Mouse (Mus musculus): ENCODE results near the gene Bmpr2. TPM values are rescaled to one million over a fixed set of nuclear protein-coding genes. Genes with fewer than 3 reads are reported as not detected.

Gene Bmpr2
- polyA plus RNA-seq, 1 experiment from 2014 or later = 0.88 TPM

- no peak overlapping the region for H3K4me2 ChIP-seq
- peaks cover 11% of the 10 kb centered on the region for H3K4me1 ChIP-seq (replicated peaks)
- H3K27ac ChIP-seq (replicated peaks) = no peak overlapping the region
- no peaks in the 10 kb centered on the region for H3K36me3 ChIP-seq (replicated peaks)
- no peak overlapping the region for H3K9ac ChIP-seq
- H3K4me3 ChIP-seq (replicated peaks) = no peak overlapping the region
- no peak for ATAC-seq (ENCODE audit: insufficient read depth)
- H3K9me3 ChIP-seq (replicated peaks) = no peaks in the 10 kb centered on the region
- peaks cover 6% of the 10 kb centered on the region for H3K27me3 ChIP-seq
- WGBS (ENCODE audit: insufficient replicate concordance) = 45% methylated on average over 1 of the region's 1 CpGs
Measured at GRCm38 (mm10) chr1:59758325-59758724, 4.9 kb upstream of the Bmpr2 start.

DNA sequence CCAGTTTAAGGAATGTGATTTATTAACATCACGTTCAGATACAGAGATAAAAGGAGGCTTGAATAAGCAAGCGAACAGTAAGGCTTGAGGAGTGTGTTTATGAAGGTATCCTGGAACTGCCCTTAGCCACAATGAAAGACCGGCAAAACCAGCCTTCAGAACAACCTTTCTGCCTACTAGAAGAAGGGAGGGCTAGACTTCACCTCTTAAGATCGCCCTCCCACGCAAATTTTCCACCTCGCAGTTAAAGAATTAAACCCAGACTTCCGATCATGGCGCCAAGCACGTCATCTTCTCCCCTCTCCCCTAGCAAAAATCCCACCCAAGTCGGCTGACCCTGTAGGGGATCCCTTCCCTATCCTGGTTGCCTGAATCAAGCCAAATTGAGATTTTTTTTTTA lies 992 bp upstream of the Bmpr2 start:
- H3K27ac ChIP-seq (replicated peaks) = no peak overlapping the region
- no peaks in the 10 kb centered on the region for H3K9me3 ChIP-seq (replicated peaks)
- H3K9ac ChIP-seq = peak overlapping the region; percentile 79
- WGBS (ENCODE audit: insufficient replicate concordance) = 16% methylated on average over 10 of the region's 10 CpGs
- peak overlapping the region; percentile 99 for H3K4me2 ChIP-seq
- no peaks in the 10 kb centered on the region for H3K36me3 ChIP-seq (replicated peaks)
- H3K4me3 ChIP-seq (replicated peaks) = peak overlapping the region; percentile 73
- ATAC-seq (ENCODE audit: insufficient read depth) = no peak
- peaks cover 13% of the 10 kb centered on the region for H3K27me3 ChIP-seq
- H3K4me1 ChIP-seq (replicated peaks) = peaks cover 23% of the 10 kb centered on the region

DNA sequence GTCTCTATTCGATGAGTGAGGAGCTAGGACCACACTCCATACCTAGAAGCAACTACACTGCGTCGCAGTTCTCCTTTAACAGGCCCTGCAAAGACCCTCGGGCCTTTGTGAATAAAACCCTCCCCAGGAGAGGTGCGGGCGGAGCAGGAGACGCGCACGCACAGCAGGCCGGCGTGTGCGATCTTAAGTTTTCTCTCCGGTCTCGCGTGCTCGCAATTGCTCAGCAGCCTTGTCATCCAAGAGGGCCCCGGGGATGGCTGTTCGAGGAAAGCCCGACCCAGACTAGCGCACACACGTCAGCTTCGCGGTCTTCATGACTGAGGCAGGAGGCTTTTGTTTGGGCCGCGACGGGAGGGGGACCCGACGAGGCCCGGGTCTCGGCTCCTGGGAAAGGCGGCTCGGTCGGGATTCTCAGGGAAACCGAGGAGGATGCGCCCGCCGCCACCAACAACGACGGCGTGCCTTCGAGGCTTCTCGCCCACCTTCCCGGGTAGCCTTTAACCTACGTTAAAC lies 493 bp upstream of the Bmpr2 start:
- peak overlapping the region; percentile 99 for H3K4me2 ChIP-seq
- under 1% methylated on average over 44 of the region's 44 CpGs for WGBS (ENCODE audit: insufficient replicate concordance)
- H3K36me3 ChIP-seq (replicated peaks) = no peaks in the 10 kb centered on the region
- H3K4me3 ChIP-seq (replicated peaks) = peak overlapping the region; percentile 73
- H3K4me1 ChIP-seq (replicated peaks) = peaks cover 23% of the 10 kb centered on the region
- H3K9me3 ChIP-seq (replicated peaks) = no peaks in the 10 kb centered on the region
- H3K9ac ChIP-seq = peak overlapping the region; percentile 79
- peak; percentile 47 for ATAC-seq (ENCODE audit: insufficient read depth)
- peaks cover 13% of the 10 kb centered on the region for H3K27me3 ChIP-seq
- H3K27ac ChIP-seq (replicated peaks) = peak overlapping the region; percentile 68

GRCm38 (mm10) chr1:59763781-59764251 lies 616 bp downstream of the Bmpr2 start:
- peak; percentile 54 for ATAC-seq (ENCODE audit: insufficient read depth)
- Histone ChIP-seq H3K4me1 (replicated peaks) (peaks cover 23% of the 10 kb centered on the region), H3K4me2 (peak overlapping the region; percentile 99), H3K4me3 (replicated peaks) (peak overlapping the region; percentile 73), H3K9me3 (replicated peaks) (no peaks in the 10 kb centered on the region), H3K9ac (peak overlapping the region; percentile 79), H3K27ac (replicated peaks) (peak overlapping the region; percentile 85), H3K36me3 (replicated peaks) (no peaks in the 10 kb centered on the region), H3K27me3 (peaks cover 13% of the 10 kb centered on the region)
- 1% methylated on average over 44 of the region's 55 CpGs for WGBS (ENCODE audit: insufficient replicate concordance)

DNA sequence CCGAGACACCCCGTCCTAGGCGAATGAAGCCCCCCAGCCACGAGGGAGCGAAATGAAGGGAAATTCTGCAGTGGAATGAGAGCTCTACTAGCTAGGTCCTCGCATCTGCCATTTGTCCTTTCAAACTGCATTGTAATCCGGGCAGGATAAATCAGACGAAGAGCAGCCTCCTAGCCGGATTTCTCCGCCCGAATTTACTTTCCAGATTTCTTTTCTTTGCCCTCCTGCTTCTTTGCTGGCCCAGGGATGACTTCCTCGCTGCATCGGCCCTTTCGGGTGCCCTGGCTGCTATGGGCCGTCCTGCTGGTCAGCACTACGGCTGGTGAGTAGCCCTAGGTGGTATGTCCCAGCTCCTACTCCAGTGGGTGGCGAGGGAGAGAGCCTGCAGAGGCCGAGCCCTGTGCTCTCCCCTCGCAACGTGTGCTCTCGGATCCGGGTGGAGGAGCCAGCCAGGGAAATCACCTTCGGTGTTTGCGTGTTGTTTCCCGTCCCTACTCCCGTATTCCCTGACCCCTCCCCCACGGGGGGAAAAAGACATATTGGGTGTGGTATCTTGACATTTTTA lies 1.3 kb downstream of the Bmpr2 start:
- H3K9me3 ChIP-seq (replicated peaks) = no peaks in the 10 kb centered on the region
- H3K4me3 ChIP-seq (replicated peaks) = peak overlapping the region; percentile 73
- H3K27ac ChIP-seq (replicated peaks) = peak overlapping the region; percentile 85
- ATAC-seq (ENCODE audit: insufficient read depth) = no peak
- 0% methylated on average over 27 of the region's 27 CpGs for WGBS (ENCODE audit: insufficient replicate concordance)
- peaks cover 23% of the 10 kb centered on the region for H3K4me1 ChIP-seq (replicated peaks)
- H3K4me2 ChIP-seq = peak overlapping the region; percentile 99
- H3K36me3 ChIP-seq (replicated peaks) = no peaks in the 10 kb centered on the region
- H3K27me3 ChIP-seq = peaks cover 13% of the 10 kb centered on the region
- H3K9ac ChIP-seq = peak overlapping the region; percentile 79

GRCm38 (mm10) chr1:59765279-59765678 lies 2.1 kb downstream of the Bmpr2 start:
- Histone ChIP-seq H3K4me2 (peak overlapping the region; percentile 44), H3K4me3 (replicated peaks) (peak overlapping the region; percentile 19; the same call in 1 of the 2 replicates), H3K4me1 (replicated peaks) (peaks cover 23% of the 10 kb centered on the region), H3K36me3 (replicated peaks) (no peaks in the 10 kb centered on the region), H3K9me3 (replicated peaks) (no peaks in the 10 kb centered on the region), H3K27me3 (peaks cover 13% of the 10 kb centered on the region), H3K27ac (replicated peaks) (no peak overlapping the region), H3K9ac (no peak overlapping the region)
- ATAC-seq (ENCODE audit: insufficient read depth) = no peak
- whole genome bisulfite sequencing (ENCODE audit: insufficient replicate concordance) = 4% methylated on average over 4 of the region's 4 CpGs

DNA sequence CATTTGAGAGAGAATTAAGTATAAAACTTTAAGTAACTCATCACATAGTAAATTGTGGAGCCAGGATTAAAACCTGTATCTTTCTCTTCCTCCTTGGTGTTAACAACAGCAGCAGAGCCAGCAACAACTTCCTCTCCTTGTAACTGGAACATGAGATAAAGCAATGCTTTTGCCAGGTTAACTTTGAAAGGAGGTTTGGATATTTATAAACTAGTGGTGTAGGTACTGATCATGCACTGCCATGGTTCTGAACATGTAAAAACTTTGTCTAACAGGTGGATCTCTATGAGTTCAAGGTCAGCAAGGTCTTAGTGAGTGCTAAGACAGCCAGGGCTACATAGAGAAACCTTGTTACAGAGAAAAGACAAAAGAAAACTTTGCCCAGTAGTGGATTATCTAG lies 3.4 kb downstream of the Bmpr2 start:
- Histone ChIP-seq H3K27ac (replicated peaks) (no peak overlapping the region), H3K4me2 (peak overlapping the region; percentile 29; the same call in 1 of the 2 replicates), H3K4me3 (replicated peaks) (no peak overlapping the region), H3K9ac (no peak overlapping the region), H3K9me3 (replicated peaks) (no peaks in the 10 kb centered on the region), H3K36me3 (replicated peaks) (no peaks in the 10 kb centered on the region), H3K4me1 (replicated peaks) (peaks cover 25% of the 10 kb centered on the region), H3K27me3 (peaks cover 13% of the 10 kb centered on the region)
- ATAC-seq (ENCODE audit: insufficient read depth) = no peak

DNA sequence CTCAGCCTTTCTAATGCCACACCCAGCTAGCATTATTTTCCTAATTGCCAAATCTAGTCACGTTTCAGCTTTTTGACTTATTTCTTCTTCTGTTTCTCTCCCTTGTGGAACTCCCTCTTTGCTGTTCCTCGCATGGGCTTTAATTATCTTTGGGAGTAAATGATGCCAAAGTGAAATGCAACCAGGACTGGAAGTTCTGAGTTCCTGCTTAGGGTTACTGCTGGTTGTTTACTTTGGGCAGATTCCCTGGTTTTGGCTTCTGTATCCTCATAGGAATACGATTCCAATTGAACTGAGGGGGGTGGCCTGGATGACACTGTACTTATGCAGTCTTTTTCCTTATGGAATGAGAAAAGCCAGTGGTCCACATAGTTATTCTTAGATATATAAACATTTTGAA lies 8.7 kb downstream of the Bmpr2 start:
- no peak overlapping the region for H3K9ac ChIP-seq
- peaks cover 10% of the 10 kb centered on the region for H3K4me1 ChIP-seq (replicated peaks)
- no peak for ATAC-seq (ENCODE audit: insufficient read depth)
- H3K27ac ChIP-seq (replicated peaks) = no peak overlapping the region
- H3K9me3 ChIP-seq (replicated peaks) = no peaks in the 10 kb centered on the region
- no peaks in the 10 kb centered on the region for H3K27me3 ChIP-seq
- H3K4me2 ChIP-seq = no peak overlapping the region
- H3K36me3 ChIP-seq (replicated peaks) = no peaks in the 10 kb centered on the region
- 53% methylated on average over 3 of the region's 3 CpGs for WGBS (ENCODE audit: insufficient replicate concordance)
- no peak overlapping the region for H3K4me3 ChIP-seq (replicated peaks)

DNA sequence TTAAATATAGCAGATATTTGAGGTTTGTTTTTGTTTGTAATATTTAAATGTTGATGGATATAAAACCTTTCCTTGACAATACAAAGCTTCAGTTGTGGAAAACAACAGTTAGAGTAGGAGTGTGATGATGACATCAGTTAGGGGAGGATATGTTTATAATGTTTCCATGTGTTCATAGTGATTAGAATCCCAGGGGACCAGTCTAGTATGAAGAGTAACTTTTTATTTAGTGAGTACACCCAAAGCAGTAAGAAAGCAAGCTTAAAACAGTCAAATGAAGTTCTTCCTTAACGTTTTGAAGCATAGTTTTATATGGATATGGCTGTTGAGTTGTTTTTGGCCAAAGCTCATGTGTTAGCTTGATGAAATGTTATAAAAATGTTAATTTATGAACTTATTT lies 17.9 kb downstream of the Bmpr2 start:
- H3K27ac ChIP-seq (replicated peaks) = no peak overlapping the region
- no peaks in the 10 kb centered on the region for H3K9me3 ChIP-seq (replicated peaks)
- no peak overlapping the region for H3K4me2 ChIP-seq
- 46% methylated on average over 1 of the region's 1 CpGs for WGBS (ENCODE audit: insufficient replicate concordance)
- no peak overlapping the region for H3K9ac ChIP-seq
- no peaks in the 10 kb centered on the region for H3K27me3 ChIP-seq
- no peaks in the 10 kb centered on the region for H3K36me3 ChIP-seq (replicated peaks)
- no peak overlapping the region for H3K4me3 ChIP-seq (replicated peaks)
- ATAC-seq (ENCODE audit: insufficient read depth) = no peak
- H3K4me1 ChIP-seq (replicated peaks) = no peaks in the 10 kb centered on the region

- ATAC-seq (ENCODE audit: insufficient read depth) = no peak
- WGBS (ENCODE audit: insufficient replicate concordance) = 44% methylated on average over 6 of the region's 6 CpGs
- H3K36me3 ChIP-seq (replicated peaks) = no peaks in the 10 kb centered on the region
- H3K4me2 ChIP-seq = no peak overlapping the region
- H3K9me3 ChIP-seq (replicated peaks) = no peaks in the 10 kb centered on the region
- H3K27me3 ChIP-seq = no peaks in the 10 kb centered on the region
- H3K4me1 ChIP-seq (replicated peaks) = no peaks in the 10 kb centered on the region; the same call in 1 of the 2 replicates
- no peak overlapping the region for H3K27ac ChIP-seq (replicated peaks)
- no peak overlapping the region for H3K4me3 ChIP-seq (replicated peaks)
- H3K9ac ChIP-seq = no peak overlapping the region
Measured at GRCm38 (mm10) chr1:59788975-59789374, 25.8 kb downstream of the Bmpr2 start.

- Histone ChIP-seq H3K27ac (replicated peaks) (no peak overlapping the region), H3K36me3 (replicated peaks) (no peaks in the 10 kb centered on the region), H3K9me3 (replicated peaks) (no peaks in the 10 kb centered on the region), H3K9ac (no peak overlapping the region), H3K4me2 (no peak overlapping the region), H3K4me1 (replicated peaks) (no peaks in the 10 kb centered on the region; the same call in 1 of the 2 replicates), H3K27me3 (no peaks in the 10 kb centered on the region), H3K4me3 (replicated peaks) (no peak overlapping the region)
- no peak for ATAC-seq (ENCODE audit: insufficient read depth)
- 72% methylated on average over 5 of the region's 5 CpGs for WGBS (ENCODE audit: insufficient replicate concordance)
Measured at GRCm38 (mm10) chr1:59789741-59790140, 26.5 kb downstream of the Bmpr2 start.

GRCm38 (mm10) chr1:59795336-59795735 lies 32.1 kb downstream of the Bmpr2 start:
- H3K9me3 ChIP-seq (replicated peaks) = no peaks in the 10 kb centered on the region
- H3K4me2 ChIP-seq = no peak overlapping the region
- no peaks in the 10 kb centered on the region for H3K4me1 ChIP-seq (replicated peaks)
- H3K27ac ChIP-seq (replicated peaks) = no peak overlapping the region
- 58% methylated on average over 1 of the region's 1 CpGs for WGBS (ENCODE audit: insufficient replicate concordance)
- no peak for ATAC-seq (ENCODE audit: insufficient read depth)
- H3K36me3 ChIP-seq (replicated peaks) = no peaks in the 10 kb centered on the region
- no peak overlapping the region for H3K9ac ChIP-seq
- no peaks in the 10 kb centered on the region for H3K27me3 ChIP-seq
- no peak overlapping the region for H3K4me3 ChIP-seq (replicated peaks)
